Comparison of ENCODE assay signal across 8 mouse cellular contexts in genomic region chr8:124434126-124434790, GRCm38 (mm10). TPM values are rescaled to one million over a fixed set of nuclear protein-coding genes. Genes with fewer than 3 reads are reported as not detected.
DNase-seq lines count a peak whose midpoint lies in the region.

No protein-coding gene starts in this region.

- H3K9me3 ChIP-seq in megakaryocyte, embryonic 14.5 days = no peaks in the 10 kb centered on the region

- H3K4me1 ChIP-seq in megakaryocyte, embryonic 14.5 days = peaks cover 17% of the 10 kb centered on the region

- peaks cover 65% of the 10 kb centered on the region for H3K27me3 ChIP-seq in megakaryocyte, embryonic 14.5 days (replicated peaks)

- H3K36me3 ChIP-seq in megakaryocyte, embryonic 14.5 days (replicated peaks; ENCODE audit: low read length) = no peaks in the 10 kb centered on the region

- DNase-seq in adrenal gland, adult 2 months = peak; percentile 98
- DNase-seq in embryo, embryonic 11 days = peak; percentile 99
- DNase-seq in gastrocnemius, postnatal 14 days = peak; percentile 97
- peak; percentile 91 for DNase-seq in induced T-regulatory cell, adult 2 months (ENCODE audit: low read depth)
- DNase-seq in left cerebral cortex, adult 8-10 months (ENCODE audit: low spot score in 2 of 2) = peak; percentile 83 to 99
- peak; percentile 97 for DNase-seq in right cerebral cortex, postnatal 14 days
- DNase-seq in urinary bladder, postnatal 25 days (ENCODE audit: low spot score) = peak; percentile 91

- intact Hi-C loops in gastrocnemius, postnatal 14 days (cut with DNase I; ENCODE audit: low total_unique reads) = no loop called here

- H3K4me3 ChIP-seq in megakaryocyte, embryonic 14.5 days (replicated peaks) = peak overlapping the region; percentile 89

RNA-seq across cellular contexts. Expression of gene Pgbd5, which starts 5.2 kb away (rescaled TPM):
- total RNA-seq in adrenal gland, adult 2 months (2021) = 1 to 10 TPM; 5.3 to 5.4 TPM
- 8.0 and 8.6 TPM in 2 replicates for polyA plus RNA-seq in adrenal gland, adult 2 months (2012; rRNA removed)
- under 1 TPM; 0.57 to 0.73 TPM for total RNA-seq in gastrocnemius, postnatal 14 days (2021)
- 100 to 1,000 TPM; 179 to 198 (median 184) TPM for total RNA-seq in left cerebral cortex, adult 8-10 months (2022)
- 0.13 TPM in 1 of 2 replicates, not detected in the other for polyA plus RNA-seq in megakaryocyte, embryonic 14.5 days (2012; ENCODE audit: insufficient read depth, low replicate concordance)

Comparison
In these comparisons a context has a peak if more than half of its experiments do, and no peak if none do; other contexts are left out.
1. Peak in every context shown above with its lines: DNase-seq and H3K4me3 ChIP-seq.
2. RNA of gene Pgbd5, which starts 5.2 kb away (total RNA-seq): 179 to 198 TPM in left cerebral cortex, adult 8-10 months; 5.3 to 5.4 TPM in adrenal gland, adult 2 months and 0.57 to 0.73 TPM in gastrocnemius, postnatal 14 days; every median in the first group is over 10 times any median in the second.